Mouse (Mus musculus): ENCODE measurements around the gene Trnp1.
"Not testable (repeated sequence)": the region's sequence is repeated elsewhere in the genome, so short reads cannot be mapped to it uniquely, and the experiment has no call there.

Gene Trnp1

GRCm38 (mm10) chr4:133498160-133498724, at the start of gene Trnp1:
TSS of gene Trnp1 (minus strand) at chr4:133498550.
- peak; percentile 81 for ATAC-seq (ENCODE audit: insufficient number of reproducible peaks, low FRiP score, low TSS enrichment)

GRCm38 (mm10) chr4:133545272-133546231, 47.2 kb upstream of the Trnp1 start, which contains the start of gene Nudc:
TSS of gene Nudc (minus strand) at chr4:133545996.
- ATAC-seq (ENCODE audit: insufficient number of reproducible peaks, low FRiP score, low TSS enrichment): peak; percentile 99

DNA sequence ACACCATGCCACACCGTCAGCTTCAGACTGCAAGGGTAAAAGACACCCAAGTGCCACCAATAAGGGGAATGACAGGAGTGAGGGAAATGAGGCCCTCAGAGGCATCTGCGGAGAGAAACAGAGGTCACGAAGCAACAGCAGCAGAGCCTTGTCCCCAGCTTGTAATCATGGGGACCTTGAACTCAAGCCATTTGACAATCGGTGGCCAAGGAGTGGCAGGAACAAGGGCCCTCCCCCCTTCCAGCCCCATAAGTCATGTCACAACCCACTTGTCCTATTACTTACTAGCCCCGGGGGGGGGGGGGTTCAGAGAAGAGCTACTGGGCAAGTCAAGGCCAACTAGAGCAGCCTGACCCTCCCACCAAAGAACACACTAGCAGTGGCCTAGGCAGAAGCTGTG, 38.3 kb upstream of the Trnp1 start:
- no peak for ATAC-seq (ENCODE audit: insufficient number of reproducible peaks, low FRiP score, low TSS enrichment)

DNA sequence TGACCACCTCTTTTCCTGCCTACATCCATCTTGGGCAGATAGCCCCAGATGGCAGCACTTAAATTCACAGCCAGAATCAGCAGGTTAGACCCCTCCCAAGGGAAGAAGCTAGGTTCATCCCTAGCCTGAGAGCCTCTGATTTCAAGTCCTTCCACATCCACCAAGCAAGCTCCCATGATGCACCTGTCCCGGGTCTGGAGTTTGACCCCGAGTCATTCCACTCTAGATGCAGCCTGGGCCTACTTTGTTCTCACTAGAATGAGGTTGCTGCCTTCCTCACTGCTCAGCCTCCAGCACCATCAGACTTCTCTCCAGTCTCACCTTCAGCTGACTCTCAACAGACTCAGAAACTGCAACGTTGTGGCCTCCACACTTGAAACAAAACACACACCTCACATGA, 37.7 kb upstream of the Trnp1 start:
- no peak for ATAC-seq (ENCODE audit: insufficient number of reproducible peaks, low FRiP score, low TSS enrichment)

DNA sequence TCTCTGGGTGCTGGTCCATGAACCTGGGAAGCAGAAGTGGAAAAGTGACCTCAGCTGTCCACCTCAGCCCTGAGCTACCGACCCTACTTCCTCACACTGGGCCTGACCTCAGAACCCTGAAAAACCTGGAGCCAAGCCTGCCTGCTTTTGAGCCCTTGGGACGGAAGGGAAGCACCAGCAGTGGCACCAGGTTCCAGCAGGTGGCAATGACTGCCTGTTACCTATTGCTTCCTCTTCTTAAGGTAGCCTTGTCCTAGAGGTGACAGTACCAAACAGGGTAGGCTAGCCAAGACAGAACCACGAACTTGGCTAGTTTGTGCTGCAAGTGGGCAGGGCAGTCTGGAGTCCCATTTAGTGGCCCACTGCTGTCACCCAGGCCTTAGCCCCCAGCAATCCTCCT, 34.4 kb upstream of the Trnp1 start:
- no peak for ATAC-seq (ENCODE audit: insufficient number of reproducible peaks, low FRiP score, low TSS enrichment)

GRCm38 (mm10) chr4:133527788-133528187, 29.4 kb upstream of the Trnp1 start:
- no peak for ATAC-seq (ENCODE audit: insufficient number of reproducible peaks, low FRiP score, low TSS enrichment)

DNA sequence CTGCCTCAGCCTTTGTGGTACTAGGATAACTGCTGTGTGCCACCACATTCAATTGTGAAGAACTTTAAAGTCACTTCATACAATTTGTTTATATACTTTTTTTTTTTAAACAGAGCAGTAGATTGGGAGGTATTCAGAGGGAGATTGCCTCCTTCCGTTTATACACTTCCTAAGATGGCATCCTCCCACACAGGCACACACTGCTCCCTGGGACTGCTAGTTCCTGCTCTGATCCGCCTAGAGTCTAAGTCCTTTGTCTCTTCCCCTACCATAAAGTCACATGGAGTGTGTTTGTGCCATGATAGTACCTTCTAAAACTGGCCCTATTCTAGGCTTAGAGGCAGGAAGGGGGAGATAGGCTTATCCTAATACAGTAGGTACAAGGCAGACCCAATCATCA, 23.2 kb upstream of the Trnp1 start:
- no peak for ATAC-seq (ENCODE audit: insufficient number of reproducible peaks, low FRiP score, low TSS enrichment)

DNA sequence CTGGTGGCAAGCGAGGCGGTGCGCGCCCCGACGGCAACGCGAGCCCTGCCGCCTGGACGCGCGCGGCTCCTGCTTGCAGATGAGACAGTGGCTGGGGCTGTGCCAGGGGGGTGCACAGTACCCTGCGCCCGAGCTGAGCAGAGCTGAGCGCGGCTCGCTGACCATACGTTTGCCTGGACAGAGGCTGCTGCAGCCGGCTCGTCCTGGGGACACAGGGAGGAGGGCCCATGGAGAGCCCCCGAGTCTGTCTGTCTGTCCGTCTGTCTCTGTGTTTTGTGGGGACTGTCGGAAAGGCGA, 21.0 kb upstream of the Trnp1 start:
- ATAC-seq (ENCODE audit: insufficient number of reproducible peaks, low FRiP score, low TSS enrichment): no peak

GRCm38 (mm10) chr4:133518601-133519368, 20.4 kb upstream of the Trnp1 start, which contains the start of gene Kdf1:
TSS of gene Kdf1 (plus strand) at chr4:133518963.
- no peak for ATAC-seq (ENCODE audit: insufficient number of reproducible peaks, low FRiP score, low TSS enrichment)

GRCm38 (mm10) chr4:133512972-133513371, 14.6 kb upstream of the Trnp1 start:
- ATAC-seq (ENCODE audit: insufficient number of reproducible peaks, low FRiP score, low TSS enrichment): peak; percentile 69; the same call in 1 of the 2 replicates

DNA sequence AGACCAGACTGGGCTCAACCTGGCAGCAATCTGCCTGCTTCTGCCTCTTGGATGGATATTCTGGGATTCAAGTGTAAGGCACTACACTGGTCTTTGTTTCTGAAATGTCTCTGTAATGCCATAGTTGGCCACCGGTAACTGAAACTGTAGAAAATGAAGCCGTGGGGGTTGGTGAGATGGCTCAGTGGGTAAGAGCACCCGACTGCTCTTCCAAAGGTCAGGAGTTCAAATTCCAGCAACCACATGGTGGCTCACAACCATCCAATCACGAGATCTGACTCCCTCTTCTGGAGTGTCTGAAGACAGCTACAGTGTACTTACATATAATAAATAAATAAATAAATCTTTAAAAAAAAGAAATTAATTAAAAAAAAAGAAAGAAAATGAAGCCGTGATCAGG, 14.2 kb upstream of the Trnp1 start:
- not testable (repeated sequence) for ATAC-seq (ENCODE audit: insufficient number of reproducible peaks, low FRiP score, low TSS enrichment)

DNA sequence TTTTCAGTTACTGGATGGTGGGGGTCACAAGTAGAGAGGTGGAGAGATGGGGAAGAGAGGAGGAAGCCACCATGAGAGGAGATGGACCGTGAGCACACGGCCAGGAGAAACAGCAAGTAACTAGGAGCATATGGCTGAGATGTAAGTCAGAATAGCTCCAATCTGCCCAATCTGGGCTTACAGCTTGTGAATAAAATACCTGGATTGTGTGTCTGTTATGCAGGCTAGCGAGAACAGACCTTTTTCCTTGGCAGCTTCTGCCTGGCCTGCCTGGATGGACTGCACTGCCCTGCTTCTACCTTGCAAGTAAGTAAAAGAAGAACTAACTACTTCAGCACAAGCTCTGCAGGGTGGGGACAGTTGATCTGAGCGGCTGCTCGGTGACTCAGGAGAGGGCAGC, 12.7 kb upstream of the Trnp1 start:
- ATAC-seq (ENCODE audit: insufficient number of reproducible peaks, low FRiP score, low TSS enrichment): no peak

GRCm38 (mm10) chr4:133508990-133509389, 10.6 kb upstream of the Trnp1 start:
- ATAC-seq (ENCODE audit: insufficient number of reproducible peaks, low FRiP score, low TSS enrichment): peak; percentile 71

DNA sequence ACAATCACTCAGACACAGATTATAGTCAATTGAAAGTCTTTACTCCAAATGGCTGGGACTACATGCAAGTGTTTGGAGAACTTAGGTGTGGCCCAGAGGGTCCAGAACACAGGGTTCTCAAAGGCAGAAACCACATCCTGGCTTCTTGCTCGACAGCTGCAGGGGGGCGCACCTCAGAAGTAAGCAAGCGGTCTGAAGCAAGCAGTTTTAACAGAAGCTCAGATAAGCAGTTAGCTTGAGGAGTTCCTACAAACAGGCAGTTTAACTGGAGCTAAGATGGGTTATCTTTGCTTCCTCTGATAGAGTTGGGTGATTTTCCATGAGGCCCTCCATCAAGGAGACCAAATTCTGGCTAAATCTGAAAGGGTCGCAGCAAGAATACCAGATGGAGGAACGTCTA, 8.2 kb upstream of the Trnp1 start:
- no peak for ATAC-seq (ENCODE audit: insufficient number of reproducible peaks, low FRiP score, low TSS enrichment)

DNA sequence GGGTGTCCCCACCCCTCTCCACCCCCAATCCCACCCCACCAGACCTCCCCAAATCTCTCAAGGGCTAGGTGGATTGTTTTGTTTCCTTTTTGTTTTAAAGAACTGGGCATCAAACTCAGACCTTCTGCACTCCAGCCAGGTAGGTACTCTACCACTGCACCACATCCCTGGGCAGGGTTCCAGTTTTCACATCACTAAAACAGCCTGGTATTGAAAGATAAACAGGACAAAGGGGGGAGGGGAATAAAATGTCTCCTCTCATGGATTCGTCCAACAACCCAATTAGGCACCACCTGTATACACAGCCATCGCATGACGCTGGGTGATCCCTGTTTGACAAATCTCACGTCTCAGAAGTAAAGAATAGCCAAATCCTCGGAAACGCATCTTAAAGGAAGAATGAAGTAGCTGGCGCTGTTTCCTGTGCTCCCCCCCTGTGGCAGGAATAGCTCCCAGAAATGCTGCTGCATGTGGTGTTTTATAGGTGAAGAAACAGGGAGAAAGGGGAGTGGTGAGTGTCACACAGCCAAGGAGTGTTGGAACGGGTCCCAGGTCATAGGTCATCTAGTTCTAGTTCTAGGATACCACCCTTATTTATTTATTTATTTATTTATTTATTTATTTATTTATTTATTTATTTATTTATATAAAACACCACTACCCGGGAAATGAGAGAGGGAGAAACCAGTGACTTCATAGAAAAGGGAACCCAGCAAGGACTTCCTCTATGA, 6.6 kb upstream of the Trnp1 start:
- no peak for ATAC-seq (ENCODE audit: insufficient number of reproducible peaks, low FRiP score, low TSS enrichment)

DNA sequence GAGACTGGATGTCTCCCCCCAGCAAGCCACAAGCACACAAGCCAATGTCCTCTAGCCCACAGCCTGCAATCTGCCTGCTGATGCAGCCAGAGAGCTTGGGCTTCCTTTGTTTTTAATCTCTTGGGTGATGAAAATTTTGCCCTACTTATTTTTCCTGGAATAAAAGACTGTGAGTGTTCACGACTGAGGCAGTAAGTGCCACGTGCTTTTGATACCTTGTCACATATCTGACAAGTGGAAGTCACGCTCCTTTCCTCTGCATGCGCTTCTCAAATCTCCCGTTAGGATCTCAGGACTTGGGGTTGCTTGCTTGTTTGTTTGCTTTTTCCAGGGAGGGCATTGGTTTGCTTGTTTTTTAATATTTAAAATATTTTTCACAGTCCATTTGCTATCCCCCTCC, 6.0 kb upstream of the Trnp1 start:
- ATAC-seq (ENCODE audit: insufficient number of reproducible peaks, low FRiP score, low TSS enrichment): no peak

DNA sequence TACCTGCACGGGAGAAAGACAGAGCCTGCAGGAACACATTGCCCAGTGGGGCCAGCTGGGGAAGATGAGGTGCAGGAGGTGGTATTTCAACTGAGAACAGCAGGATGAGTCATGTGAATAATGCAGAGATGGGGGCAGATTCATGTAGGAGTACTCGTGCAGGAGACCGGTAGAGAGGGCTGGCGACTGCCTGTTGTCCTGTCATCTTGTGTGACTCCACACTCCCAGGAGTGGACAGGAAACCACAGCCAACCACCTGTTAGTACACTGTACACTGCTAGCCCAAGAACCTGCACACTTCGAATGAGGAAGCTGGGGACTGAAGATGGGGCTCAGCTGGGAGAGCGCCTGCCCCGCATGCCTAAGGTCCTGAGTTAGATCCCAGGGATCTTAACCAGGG, 3.2 kb upstream of the Trnp1 start:
- no peak for ATAC-seq (ENCODE audit: insufficient number of reproducible peaks, low FRiP score, low TSS enrichment)

- ATAC-seq (ENCODE audit: insufficient number of reproducible peaks, low FRiP score, low TSS enrichment): peak; percentile 8; the same call in 1 of the 2 replicates
These were observed 740 bp downstream of the Trnp1 start for GRCm38 (mm10) chr4:133497461-133498159.

DNA sequence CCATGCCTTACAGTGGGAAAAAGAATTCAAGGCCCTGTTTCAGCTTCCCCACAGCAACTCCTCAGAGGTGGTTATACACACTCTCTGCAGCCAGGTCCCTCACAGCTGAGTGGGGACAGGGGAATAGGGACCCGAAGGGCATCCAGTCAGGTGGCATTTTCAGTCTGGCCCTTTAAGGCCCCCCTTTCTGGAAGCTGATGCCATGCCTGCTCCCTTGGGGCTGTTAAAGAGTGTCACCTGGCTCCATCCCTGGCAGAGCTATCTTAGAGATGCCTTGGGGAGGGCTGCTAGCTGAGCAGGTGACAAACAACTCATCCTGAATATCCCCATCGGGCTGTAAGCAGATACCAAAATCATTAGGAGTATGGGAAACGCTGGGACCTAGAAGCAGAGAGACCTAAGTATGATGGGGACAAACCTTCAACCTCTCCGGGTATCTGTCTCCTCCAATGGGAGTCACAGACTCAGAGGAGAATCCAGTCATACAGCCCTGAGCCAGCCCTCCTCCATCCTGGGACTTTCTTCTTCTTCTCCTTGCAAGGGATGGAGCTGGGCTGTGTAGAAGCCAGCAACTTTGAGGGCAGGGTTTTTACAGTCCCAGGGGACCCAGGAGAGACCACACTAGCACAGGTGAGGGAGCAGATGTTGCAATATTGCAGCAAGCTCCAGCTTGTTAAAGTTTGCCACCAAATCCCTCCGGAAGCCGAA, 1.5 kb downstream of the Trnp1 start:
- peak; percentile 4; the same call in 1 of the 2 replicates for ATAC-seq (ENCODE audit: insufficient number of reproducible peaks, low FRiP score, low TSS enrichment)
